Mouse (Mus musculus) CD4-positive helper T cell, adult 2 months (primary cell): Measurements from ENCODE around the gene Ikbke.

ENCODE experiments used
- DNase-seq: peaks from one replicate; pipeline ENCODE4 v3.0.0-alpha.2; 2012; ENCODE audit warnings: low read depth, missing footprints, low spot score

Ikbke gene

DNA sequence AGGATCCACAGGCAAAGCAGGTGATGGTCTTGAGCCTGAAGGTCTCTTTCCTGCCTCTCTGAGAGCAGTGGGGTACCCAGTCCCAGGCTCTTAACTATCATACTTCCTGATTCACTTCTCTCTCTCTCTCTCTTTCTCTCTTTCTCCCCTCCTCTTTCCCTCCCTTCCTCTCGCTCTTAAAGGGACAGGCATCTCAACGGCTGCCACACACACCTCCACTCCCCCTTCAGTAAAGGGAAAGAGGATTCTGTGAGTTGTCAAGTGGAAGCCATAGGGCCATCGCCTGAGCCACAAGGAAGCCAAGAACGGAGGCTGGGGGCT lies at the start of gene Ikbke:
Gene Ikbke, minus strand, starts transcription at position 151 of the 321 bp plus-strand sequence.
- DNase-seq = peak; percentile 60

DNA sequence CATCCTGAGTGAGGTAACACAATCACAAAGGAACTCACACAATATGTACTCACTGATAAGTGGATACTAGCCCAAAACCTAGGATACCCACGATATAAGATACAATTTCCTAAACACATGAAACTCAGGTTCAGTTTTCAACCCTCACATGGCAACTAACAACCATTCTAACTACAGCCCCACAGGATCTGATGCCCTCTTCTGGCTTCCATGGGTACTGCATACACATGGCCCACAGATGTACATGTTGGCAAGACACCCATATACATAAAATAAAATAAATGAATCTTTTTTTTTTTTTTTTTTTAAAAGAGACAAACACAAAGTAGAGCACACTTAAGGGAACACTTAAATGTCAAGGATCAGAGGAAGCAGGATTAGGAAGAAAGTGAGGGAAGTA lies 49.7 kb upstream of the Ikbke start:
- DNase-seq = peak; percentile 43

DNA sequence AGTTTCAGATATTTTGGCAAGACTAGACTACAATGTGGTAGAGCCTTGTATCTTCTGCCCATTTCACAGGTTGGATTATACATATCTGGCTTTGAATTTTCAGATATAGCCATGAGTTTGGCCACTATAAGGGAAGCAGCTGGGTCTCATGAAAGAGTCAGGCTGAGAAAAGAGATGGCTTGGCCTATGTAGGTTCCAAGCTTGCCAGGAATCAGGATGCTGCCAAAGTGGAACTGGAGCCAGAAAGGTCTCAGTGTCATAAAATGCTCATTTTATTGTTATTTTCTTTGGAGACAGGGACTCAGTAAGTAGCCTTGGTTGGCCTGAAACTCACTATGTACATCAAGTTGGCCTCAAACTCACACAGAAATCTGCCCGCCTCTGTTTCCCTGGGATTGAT lies 47.8 kb upstream of the Ikbke start:
- no peak for DNase-seq

DNA sequence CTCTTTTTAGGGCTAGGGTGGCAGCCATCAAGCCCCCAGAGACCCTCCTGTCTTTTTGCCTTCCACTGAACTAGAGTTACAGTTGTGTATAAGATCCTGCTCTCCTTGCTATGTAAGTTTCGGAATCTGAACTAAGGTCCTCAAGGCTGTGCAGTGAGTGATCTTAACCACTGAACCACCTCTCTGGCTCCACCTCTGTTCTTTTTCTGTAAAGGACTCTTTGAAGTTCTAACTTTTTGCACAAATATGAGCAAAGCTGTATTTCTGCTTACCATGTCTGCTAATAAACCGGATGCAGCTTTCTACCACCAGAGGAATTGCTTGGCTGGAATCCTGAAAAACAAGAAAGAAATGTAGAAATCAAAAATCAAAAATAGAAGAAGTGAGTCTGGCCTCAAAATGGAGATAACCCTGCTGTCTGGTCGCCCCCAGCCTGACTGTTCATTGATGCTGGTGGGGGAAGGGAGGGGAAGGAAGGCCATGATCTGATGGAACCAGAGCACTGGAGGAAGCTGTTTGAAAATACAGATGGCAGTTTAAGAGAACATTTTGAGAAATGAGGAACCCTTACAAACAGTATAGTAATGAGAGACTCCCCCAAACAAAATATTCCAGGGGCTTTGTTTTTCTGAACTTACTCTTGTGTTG lies 45.5 kb upstream of the Ikbke start:
- DNase-seq = peak; percentile 51

DNA sequence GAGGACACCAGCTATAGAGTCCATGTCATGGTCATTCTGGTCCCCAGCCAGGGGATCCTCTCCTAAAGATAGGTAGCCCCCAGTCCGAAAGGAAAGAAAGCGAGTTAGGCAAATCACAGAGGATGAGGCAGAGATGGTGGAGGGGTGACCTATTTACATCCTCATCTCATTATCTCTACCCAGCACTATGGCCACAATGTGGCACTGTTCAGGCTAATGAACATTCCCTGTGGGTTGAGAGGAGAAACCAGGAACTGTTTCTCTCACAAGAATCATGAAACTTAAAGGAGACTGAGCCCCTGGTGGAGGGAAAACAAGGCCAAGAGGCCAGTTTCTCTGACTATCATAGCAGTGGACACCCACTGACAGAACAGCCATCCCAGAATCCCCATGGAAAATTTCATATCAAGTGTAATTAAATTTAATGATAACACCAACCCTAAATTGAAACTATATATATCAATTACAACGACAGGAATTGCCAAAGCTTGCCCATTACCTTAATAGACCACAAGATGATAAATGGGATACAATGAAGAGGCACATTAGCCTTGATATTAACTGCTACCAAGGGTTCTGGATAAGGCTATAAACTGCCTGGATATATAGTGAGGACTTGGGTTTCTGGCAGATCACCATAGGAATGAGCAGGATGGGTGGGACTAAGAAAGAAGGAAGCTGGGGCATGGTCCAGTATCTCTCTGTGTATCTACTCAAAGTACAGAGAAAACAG lies 40.4 kb upstream of the Ikbke start:
- no peak for DNase-seq

DNA sequence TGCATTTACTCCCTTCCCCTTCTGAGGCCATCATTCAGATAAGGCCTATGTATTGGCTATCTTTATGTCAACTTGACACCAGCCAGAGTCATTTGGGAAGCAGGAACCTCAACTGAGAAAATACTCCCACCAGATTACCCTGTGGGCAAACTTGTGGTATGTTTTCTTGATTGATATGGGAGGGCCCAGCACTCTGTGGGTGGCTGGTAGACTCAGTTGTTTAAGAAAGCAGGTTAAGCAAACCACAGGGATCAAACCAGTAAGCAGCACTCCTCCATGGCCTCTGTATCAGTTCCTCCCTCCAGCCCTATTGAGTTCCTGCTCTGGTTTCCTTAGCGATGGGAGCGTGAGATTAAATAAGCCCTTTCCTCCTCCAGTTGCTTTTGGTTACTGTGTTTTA lies 39.0 kb upstream of the Ikbke start:
- DNase-seq = no peak

DNA sequence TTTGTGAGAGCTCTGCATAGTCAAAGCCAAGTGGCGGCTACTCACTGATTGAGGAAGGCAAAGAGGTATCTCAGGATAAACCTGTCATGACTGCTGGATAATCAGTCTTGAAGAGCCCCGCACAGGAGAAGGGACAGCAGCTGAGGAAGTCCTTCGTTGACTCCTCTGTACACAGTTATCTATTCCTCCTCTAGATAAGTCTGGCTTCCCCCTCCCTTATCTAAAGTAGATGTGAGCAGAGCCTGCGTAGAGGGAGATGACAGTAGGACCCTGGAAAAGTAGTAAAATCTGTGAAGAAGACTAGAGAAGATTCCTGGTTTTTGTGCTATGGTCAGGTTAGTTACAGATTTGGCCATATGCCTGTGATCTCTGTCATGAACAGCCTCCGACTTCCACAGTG lies 38.2 kb upstream of the Ikbke start:
- DNase-seq = no peak

DNA sequence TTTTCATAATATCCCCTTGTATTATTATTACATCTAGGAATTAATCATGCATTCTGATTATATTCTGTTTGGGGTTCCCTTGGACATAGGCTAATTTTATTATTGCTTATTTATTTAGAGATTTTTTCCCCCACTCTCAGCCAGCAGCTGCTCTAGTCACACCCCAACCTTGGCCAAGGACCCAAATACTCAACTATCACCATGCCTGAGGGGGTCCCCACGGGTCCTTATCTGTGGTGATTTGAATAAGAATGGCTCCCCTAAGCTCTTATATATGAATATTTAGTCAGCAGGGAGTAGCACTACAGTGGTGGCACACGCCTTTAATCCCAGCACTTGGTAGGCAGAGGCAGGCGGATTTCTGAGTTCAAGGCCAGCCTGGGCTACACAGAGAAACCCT lies 31.9 kb upstream of the Ikbke start:
- no peak for DNase-seq

DNA sequence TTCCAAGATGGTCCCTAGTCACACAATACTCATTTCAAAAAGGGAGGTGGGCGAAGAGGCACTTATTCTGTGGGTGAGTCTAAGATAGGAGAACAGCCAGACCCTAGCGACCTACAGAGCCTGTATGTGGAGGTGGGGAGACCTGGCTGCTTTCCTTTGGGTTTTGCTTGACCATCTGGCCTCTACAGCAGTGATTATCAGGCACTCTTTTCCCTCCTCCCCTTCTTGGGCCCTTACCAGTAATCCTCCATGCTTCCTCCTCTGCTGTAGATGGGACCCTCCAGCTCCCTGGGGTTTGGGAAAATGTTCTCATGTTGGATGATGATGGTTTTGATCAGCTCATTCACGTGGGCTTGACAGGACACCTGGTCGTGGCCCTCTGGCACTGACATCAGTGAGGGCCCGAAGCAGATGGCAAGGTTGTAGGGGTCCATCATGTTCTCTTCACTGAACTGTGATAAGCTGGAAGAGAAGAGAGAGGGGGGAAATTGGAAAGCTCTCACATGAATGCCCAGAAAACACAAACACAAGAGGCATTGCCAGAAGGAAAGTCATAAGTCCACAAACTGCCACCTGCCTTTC lies 30.9 kb upstream of the Ikbke start:
- no peak for DNase-seq

DNA sequence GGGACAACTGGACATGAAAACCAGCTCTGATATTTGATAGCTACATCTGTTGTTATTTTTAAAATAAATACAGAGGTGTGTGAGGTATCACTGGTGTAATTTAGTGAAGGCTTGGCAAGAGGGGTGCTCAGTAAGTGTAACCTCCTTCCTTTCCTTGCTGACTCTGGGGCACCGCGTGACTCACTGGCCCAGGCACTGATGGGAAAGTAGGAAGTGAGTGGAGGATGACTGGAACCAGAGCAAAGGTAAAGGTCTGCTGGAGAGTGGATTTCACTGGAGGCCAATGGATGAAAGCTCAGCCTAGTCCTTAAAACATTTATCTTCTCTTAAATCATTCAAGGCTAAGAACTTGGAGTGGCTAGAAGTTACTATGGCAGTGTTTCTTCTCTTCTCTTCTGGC lies 21.3 kb upstream of the Ikbke start:
- DNase-seq = no peak

DNA sequence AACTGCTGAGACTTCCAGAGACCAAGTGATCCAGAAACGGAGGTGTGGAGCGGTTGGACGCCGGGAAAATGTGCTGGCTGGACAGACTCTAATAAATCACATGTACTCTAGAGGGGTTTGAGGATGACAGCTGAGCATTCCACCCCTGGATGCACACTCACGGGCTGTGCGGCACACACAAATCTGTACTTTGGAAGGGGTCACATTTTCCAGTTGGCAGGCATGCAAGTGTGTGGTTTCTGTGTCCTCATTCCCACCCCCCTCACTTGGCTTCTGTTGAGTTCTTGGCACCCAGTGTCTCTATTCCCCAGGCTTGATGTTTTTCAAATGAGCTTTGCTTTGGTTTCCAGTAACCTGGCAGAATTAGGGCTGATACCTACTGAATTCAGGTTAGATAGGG lies 20.4 kb upstream of the Ikbke start:
- no peak for DNase-seq

DNA sequence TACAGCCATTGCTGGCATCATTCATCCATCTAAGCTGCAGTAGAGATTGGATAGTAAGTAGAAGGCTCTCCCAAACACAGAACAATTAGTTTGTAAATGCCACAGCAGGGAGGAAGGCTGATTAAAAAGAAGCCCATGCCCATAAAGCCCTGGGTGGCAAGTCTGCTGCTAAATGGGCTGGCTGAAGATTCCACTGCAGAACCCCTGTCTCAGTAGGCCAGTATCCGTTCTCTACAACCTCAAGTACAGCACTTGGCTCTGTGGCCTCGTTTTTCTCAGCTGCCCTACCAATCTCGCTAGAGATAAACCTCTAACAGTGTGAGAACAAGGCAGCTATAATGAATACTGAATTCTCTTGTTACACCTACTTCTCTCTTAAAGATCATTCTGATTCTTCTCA lies 19.8 kb upstream of the Ikbke start:
- no peak for DNase-seq

DNA sequence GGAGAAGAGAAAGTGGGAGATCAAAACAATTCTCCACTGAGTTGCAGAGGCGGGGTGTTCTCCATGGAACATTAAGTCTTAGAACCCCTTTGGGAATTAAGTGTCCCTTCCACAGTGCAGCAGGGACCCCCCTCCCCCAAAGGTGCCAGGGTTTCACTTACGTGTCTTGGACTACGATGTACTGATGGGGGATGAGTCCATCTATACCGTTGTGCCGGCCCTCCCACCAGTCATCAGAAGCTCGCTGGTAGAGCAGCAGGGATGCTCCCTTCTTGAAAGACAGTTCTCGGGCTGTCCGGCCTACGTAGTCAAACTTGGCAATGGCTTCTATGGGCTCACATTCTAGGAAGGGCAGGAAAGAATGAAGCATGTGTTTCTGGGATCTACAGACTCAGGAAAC lies 18.8 kb upstream of the Ikbke start:
- no peak for DNase-seq

DNA sequence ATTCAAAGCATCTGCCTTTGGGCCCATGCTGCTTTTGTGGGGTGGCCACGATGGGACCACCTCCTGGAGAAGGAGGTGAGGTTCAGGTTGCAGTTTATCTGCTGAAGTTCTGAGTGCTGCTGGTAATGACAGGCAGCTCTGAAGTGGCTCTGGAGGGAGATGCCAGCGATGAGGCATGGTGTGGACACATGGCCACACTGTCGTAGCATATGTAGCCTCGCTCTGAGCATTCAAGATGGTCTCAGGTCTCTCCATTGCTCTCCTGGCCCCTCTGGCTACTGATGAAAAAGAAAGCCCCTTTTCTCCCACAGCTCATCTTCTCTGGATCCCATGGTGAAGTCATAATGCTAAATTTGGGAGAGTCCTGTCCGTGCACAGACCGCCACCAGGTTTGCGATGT lies 17.3 kb upstream of the Ikbke start:
- DNase-seq = no peak

DNA sequence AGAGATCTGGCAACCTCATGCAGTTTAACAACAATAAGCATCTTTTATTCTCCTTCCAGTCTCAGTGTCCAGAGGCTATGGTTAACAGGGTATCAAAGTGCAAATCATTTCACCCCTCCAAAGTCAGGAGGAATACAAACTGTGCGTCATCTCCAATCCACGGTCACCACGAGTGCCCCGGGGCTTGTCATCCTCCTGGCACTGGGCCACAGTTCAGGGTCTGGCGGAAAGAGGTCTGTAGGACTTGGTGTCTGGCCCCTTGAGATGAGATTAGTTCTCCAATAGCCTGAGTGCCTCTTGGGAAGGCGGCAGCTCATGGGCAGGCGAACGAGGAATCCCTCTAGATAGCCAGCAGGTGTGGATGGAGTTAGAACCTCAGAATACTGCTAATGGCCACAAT lies 15.8 kb upstream of the Ikbke start:
- no peak for DNase-seq

DNA sequence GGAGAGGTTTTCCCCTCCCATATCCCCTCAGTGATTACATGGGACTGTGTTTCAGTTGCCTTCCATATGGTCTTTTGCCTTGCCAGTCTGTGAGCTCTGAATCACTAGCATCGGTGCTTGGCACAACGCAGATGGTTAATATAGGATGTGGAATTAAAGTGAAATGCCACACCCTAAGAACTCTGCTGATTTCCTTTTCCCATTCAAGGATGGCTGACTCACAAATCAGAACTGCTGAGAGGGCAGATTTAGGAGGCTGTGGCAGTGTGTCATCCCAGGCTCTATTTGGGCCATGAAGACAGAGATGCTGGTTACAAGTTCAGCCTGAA lies 14.5 kb upstream of the Ikbke start:
- DNase-seq = no peak

DNA sequence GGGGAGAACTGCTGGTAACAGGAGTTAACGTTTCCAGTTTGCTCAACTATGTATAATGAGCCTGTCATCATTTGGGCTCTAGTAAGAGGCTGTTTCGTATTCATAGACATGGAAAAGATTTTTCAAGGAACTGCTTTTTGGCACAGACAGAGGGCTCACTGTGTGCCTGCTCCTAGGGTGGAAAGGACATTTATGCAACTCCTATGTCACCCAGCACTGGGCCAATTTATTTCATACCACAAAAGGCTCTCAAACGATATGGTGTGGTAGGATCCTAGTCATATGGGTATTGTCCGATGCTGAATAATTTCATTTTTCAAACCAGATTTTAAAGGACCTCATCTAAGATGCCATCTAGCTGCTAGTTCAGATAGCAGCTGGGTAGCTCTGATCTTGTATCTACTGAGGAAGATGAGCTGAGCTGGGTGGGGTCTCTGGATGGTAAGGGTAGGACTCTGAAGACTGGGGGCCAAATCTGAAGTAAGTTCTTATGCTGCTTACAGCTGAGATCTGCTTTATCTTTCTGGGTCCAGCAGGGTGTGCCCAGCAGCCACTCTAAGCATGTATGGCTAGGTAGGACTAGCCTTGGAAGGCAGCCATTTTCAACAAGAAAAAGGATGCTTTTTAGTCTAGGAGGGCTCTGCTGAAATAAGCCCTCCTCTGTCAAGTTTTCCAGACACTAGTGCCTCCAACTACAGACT lies 14.0 kb upstream of the Ikbke start:
- DNase-seq = no peak

DNA sequence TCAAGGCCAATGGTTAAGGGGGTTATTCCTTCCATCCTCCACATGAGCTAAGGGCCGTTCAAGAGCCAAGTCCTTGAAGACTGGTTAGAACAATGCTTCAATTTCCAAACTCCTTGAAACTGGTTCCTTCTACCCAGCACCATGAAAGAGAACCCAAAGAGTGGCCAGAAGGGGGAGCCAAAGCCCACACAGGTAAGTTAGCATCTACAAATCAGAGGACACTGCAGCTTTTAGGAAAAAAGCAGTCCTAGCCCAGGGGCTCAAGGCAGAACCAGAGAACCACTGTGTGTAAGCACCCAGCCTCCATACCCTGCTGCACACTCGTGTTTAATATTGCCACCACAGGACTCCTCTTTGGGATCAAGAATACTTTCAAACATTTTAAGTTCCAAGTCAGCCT lies 11.2 kb upstream of the Ikbke start:
- peak; percentile 74 for DNase-seq

DNA sequence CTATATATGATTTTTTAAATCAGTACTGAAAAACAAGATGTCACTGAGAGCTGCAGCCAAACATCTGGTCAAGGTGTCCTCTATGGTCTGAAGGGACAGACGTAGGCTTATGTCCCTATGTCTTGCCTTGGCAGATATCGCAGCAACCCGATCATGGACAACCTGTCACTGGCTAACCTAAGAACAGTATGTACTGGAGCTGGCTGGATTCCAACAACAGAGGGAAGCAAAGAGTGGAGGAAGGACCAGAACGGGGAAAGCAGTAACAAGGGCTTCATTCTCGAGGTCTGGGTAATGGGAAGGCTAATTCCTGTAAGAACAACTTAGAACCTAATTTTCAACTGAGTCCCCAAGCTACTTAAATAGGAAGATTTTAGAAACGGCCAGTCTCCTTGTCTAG lies 9.5 kb upstream of the Ikbke start:
- no peak for DNase-seq

DNA sequence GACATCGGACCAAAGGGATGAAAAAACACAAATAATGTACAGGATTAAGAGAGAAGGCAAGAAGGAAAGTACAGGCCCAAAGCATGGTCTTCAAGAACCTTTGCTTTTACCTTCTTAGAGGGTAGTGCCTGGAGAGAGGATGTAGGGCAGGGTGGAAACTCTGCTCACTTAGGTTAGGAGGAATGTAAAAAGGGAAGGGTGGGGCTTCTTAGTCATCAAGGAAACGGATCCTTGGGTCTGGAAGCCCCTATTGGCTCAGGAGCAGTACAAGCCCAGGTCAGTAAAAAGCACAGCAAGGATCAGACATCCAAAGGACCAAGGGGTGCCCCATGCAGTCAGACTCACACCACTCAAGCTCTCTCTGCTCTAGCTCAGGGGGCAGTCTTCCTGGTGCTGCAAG lies 7.9 kb upstream of the Ikbke start:
- no peak for DNase-seq

DNA sequence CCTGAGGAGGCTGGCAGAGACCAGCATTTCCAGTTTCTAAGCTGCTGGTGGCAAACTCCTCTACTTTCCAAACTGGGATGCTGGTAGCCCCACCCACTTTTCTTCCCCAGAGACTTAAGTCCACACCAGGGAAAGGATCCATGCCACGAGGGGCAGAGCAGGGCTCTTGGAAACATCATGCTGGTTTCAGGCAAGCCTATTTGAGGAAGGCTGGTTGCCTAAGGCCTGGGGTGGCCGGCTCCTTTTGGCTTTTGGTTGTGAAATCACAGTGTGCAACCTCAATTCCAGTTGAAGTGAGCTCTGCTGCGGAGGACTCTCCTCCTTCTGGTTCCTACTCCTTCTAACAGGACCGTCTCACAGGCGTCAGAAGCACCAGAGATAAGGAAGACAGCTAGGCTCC lies 7.4 kb upstream of the Ikbke start:
- DNase-seq = no peak

DNA sequence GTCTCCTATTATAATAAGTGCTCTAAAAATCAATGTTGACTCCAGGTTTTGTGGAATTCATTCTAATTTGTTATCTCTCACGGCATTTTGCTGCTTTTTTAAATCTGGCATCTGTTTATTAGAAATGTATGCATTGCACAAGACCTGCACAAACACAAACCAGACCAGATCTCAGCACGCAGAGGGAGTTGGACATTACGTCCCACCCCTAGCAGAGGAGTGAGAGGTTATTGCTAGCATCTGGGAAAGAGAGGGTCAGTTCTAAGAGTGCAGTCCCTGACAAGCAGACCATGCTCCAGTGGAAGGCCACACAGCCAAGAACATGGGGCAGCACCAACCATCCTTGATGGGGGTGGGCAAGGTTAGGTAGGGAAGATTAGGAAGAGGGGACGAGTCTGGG lies 5.2 kb upstream of the Ikbke start:
- DNase-seq = no peak

DNA sequence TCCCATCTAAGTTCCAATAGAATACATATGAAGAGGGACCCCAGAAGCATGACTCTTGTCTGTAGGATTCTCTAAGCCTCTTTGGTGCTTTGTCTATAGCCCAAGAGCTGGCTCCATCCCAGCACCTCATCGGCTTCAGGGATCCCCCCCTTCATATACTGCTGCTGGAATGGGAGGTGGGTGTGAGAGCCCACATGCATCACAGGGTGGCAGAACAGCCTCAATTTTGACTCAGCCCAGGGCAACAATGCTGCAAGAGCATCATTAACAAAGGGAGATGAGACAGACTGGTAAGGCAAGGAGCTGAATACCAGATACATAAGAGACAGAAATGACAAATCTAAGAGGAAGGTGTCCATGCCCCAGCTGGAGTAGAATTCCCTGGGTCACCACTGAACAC lies 4.8 kb upstream of the Ikbke start:
- no peak for DNase-seq
